Mouse (Mus musculus): ENCODE measurements around the gene Scd3. TPM values are rescaled to one million over a fixed set of nuclear protein-coding genes. Genes with fewer than 3 reads are reported as not detected.

The Scd3 gene
- polyA plus RNA-seq, 1 experiment from 2014 or later, result not detected

- no peak overlapping the region for H3K27ac ChIP-seq (ENCODE audit: poor library complexity, severe bottlenecking)
- 93% methylated on average over 8 of the region's 8 CpGs for WGBS
Measured at GRCm38 (mm10) chr19:44285554-44285953, 82.5 kb downstream of the Scd3 start.

GRCm38 (mm10) chr19:44286109-44286508 lies 83.0 kb downstream of the Scd3 start:
- no peak overlapping the region for H3K27ac ChIP-seq (ENCODE audit: poor library complexity, severe bottlenecking)

More at GRCm38 (mm10) chr19:44285554-44285953, 82.5 kb downstream of the Scd3 start:
- no peak for ATAC-seq (ENCODE audit: insufficient number of reproducible peaks, low FRiP score)
- H3K36me3 ChIP-seq, result no peaks in the 10 kb centered on the region
- H3K4me2 ChIP-seq, result no peak overlapping the region
- H3K4me1 ChIP-seq (replicated peaks), result peaks cover 60% of the 10 kb centered on the region
- H3K9ac ChIP-seq, result no peak overlapping the region
- H3K27me3 ChIP-seq (replicated peaks), result no peaks in the 10 kb centered on the region
- no peaks in the 10 kb centered on the region for H3K9me3 ChIP-seq (replicated peaks)
- H3K4me3 ChIP-seq, result no peak overlapping the region

GRCm38 (mm10) chr19:44287415-44288110 lies 84.5 kb downstream of the Scd3 start:
- Histone ChIP-seq H3K9me3 (replicated peaks) (no peaks in the 10 kb centered on the region), H3K4me1 (replicated peaks) (peaks cover 51% of the 10 kb centered on the region), H3K4me2 (peak overlapping the region; percentile 38), H3K27me3 (replicated peaks) (no peaks in the 10 kb centered on the region), H3K4me3 (no peak overlapping the region), H3K36me3 (no peaks in the 10 kb centered on the region), H3K9ac (0 out of 2 replicates have a peak overlapping the region, but pooled peaks have one; percentile 13), H3K27ac (ENCODE audit: poor library complexity, severe bottlenecking) (peak overlapping the region; percentile 35; the same call in 1 of the 2 replicates)
- 41% methylated on average over 11 of the region's 11 CpGs for WGBS
- ATAC-seq (ENCODE audit: insufficient number of reproducible peaks, low FRiP score), result no peak

More at GRCm38 (mm10) chr19:44286109-44286508, 83.0 kb downstream of the Scd3 start:
- peaks cover 54% of the 10 kb centered on the region for H3K4me1 ChIP-seq (replicated peaks)
- H3K9me3 ChIP-seq (replicated peaks), result no peaks in the 10 kb centered on the region
- no peak for ATAC-seq (ENCODE audit: insufficient number of reproducible peaks, low FRiP score)
- H3K4me2 ChIP-seq, result no peak overlapping the region
- no peak overlapping the region for H3K4me3 ChIP-seq
- no peaks in the 10 kb centered on the region for H3K27me3 ChIP-seq (replicated peaks)
- H3K9ac ChIP-seq, result no peak overlapping the region; the same call in 1 of the 2 replicates
- 23% methylated on average over 2 of the region's 2 CpGs for WGBS
- no peaks in the 10 kb centered on the region for H3K36me3 ChIP-seq

- Histone ChIP-seq H3K4me1 (replicated peaks) (peaks cover 52% of the 10 kb centered on the region), H3K9me3 (replicated peaks) (no peaks in the 10 kb centered on the region), H3K4me2 (peak overlapping the region; percentile 91; the same call in 1 of the 2 replicates), H3K36me3 (peaks cover 23% of the 10 kb centered on the region), H3K27me3 (replicated peaks) (no peaks in the 10 kb centered on the region), H3K27ac (ENCODE audit: poor library complexity, severe bottlenecking) (peak overlapping the region; percentile 98), H3K9ac (no peak overlapping the region), H3K4me3 (no peak overlapping the region)
- 82% methylated on average over 2 of the region's 2 CpGs for WGBS
- ATAC-seq (ENCODE audit: insufficient number of reproducible peaks, low FRiP score), result no peak
Measured at GRCm38 (mm10) chr19:44292083-44292482, 89.0 kb downstream of the Scd3 start.

GRCm38 (mm10) chr19:44292483-44292882 lies 89.4 kb downstream of the Scd3 start:
- H3K9ac ChIP-seq, result no peak overlapping the region
- peak overlapping the region; percentile 98 for H3K27ac ChIP-seq (ENCODE audit: poor library complexity, severe bottlenecking)
- H3K9me3 ChIP-seq (replicated peaks), result no peaks in the 10 kb centered on the region
- H3K27me3 ChIP-seq (replicated peaks), result no peaks in the 10 kb centered on the region
- H3K4me1 ChIP-seq (replicated peaks), result peaks cover 56% of the 10 kb centered on the region
- H3K36me3 ChIP-seq, result peaks cover 27% of the 10 kb centered on the region
- peak overlapping the region; percentile 91 for H3K4me2 ChIP-seq
- no peak overlapping the region for H3K4me3 ChIP-seq
- WGBS, result 38% methylated on average over 3 of the region's 3 CpGs
- no peak for ATAC-seq (ENCODE audit: insufficient number of reproducible peaks, low FRiP score)

- H3K4me3 ChIP-seq, result peak within 1 kb of the TSS; percentile 92
- H3K9ac ChIP-seq, result peak within 1 kb of the TSS; percentile 95
- H3K27me3 ChIP-seq (replicated peaks), result no peaks in the 10 kb centered on the region
- peak within 1 kb of the TSS; percentile 91 for H3K4me2 ChIP-seq
- WGBS, result 4% methylated on average over 21 of the region's 21 CpGs
- peaks cover 57% of the 10 kb centered on the region for H3K4me1 ChIP-seq (replicated peaks)
- H3K9me3 ChIP-seq (replicated peaks), result no peaks in the 10 kb centered on the region
- ATAC-seq (ENCODE audit: insufficient number of reproducible peaks, low FRiP score), result peak; percentile 1
- H3K27ac ChIP-seq (ENCODE audit: poor library complexity, severe bottlenecking), result peak within 1 kb of the TSS; percentile 98
- H3K36me3 ChIP-seq, result peaks cover 33% of the 10 kb centered on the region
Measured at GRCm38 (mm10) chr19:44292941-44293768, 90.1 kb downstream of the Scd3 start, which contains the start of gene Scd2. Scd2 (plus strand) TSS chr19:44293674.

Other genes starting within 250 kb of the Scd3 start
- 0.86 and 1.6 TPM in 2 replicates for gene Cpn1, start 216.7 kb upstream of the Scd3 start, polyA plus RNA-seq (2016; fragmentation: Nextera tagmentation; extraction: Ambion mirVana)
- 0.09 TPM in 2 replicates for gene Cyp2c23, start 174.1 kb upstream of the Scd3 start, polyA plus RNA-seq (2016; fragmentation: Nextera tagmentation; extraction: Ambion mirVana)
- 18.5 and 18.7 TPM in 2 replicates for gene Erlin1, start 133.5 kb upstream of the Scd3 start, polyA plus RNA-seq (2016; fragmentation: Nextera tagmentation; extraction: Ambion mirVana)
- gene Chuk, start 95.8 kb upstream of the Scd3 start, polyA plus RNA-seq (2016; fragmentation: Nextera tagmentation; extraction: Ambion mirVana), result 36.3 and 37.4 TPM in 2 replicates
- gene Cwf19l1, start 67.4 kb upstream of the Scd3 start, polyA plus RNA-seq (2016; fragmentation: Nextera tagmentation; extraction: Ambion mirVana), result 19.1 and 19.7 TPM in 2 replicates
- 63.0 and 64.0 TPM in 2 replicates for gene Bloc1s2, start 56.8 kb upstream of the Scd3 start, polyA plus RNA-seq (2016; fragmentation: Nextera tagmentation; extraction: Ambion mirVana)
- gene Pkd2l1, start 10.8 kb upstream of the Scd3 start, polyA plus RNA-seq (2016; fragmentation: Nextera tagmentation; extraction: Ambion mirVana), result not detected in 2 replicates
- 216 and 231 TPM in 2 replicates for gene Scd2, start 90.4 kb downstream of the Scd3 start, polyA plus RNA-seq (2016; fragmentation: Nextera tagmentation; extraction: Ambion mirVana)
- gene Scd4, start 129.8 kb downstream of the Scd3 start, polyA plus RNA-seq (2016; fragmentation: Nextera tagmentation; extraction: Ambion mirVana), result 0.29 and 0.42 TPM in 2 replicates
- gene Scd1, start 204.6 kb downstream of the Scd3 start, polyA plus RNA-seq (2016; fragmentation: Nextera tagmentation; extraction: Ambion mirVana), result 1.1 and 1.2 TPM in 2 replicates